Mouse (Mus musculus) common myeloid progenitor, adult 5-6 weeks (primary cell): Measurements from ENCODE around the gene Scgb1a1. TPM values are rescaled to one million over a fixed set of nuclear protein-coding genes. Genes with fewer than 3 reads are reported as not detected.
A peak's percentile ranks its signal among the peaks of the same experiment; 100 is the strongest.

Source experiments
- ATAC-seq: replicated peaks from 2 replicates; pipeline ENCODE4 v1.8.0; 2016; ENCODE audit warnings: low read depth, mild to moderate bottlenecking, moderate TSS enrichment, inconsistent platforms; ENCODE audit not compliant: poor library complexity, severe bottlenecking
- total RNA-seq: library from RNA; stranded (forward); fragments of 200-1000, 187-1606 nt; gene quantifications from 2 replicates; pipeline ENCODE4 v1.2.3, GENCODE M21; 2017

Scgb1a1 gene
- total RNA-seq, 1 experiment from 2014 or later: not detected

DNA sequence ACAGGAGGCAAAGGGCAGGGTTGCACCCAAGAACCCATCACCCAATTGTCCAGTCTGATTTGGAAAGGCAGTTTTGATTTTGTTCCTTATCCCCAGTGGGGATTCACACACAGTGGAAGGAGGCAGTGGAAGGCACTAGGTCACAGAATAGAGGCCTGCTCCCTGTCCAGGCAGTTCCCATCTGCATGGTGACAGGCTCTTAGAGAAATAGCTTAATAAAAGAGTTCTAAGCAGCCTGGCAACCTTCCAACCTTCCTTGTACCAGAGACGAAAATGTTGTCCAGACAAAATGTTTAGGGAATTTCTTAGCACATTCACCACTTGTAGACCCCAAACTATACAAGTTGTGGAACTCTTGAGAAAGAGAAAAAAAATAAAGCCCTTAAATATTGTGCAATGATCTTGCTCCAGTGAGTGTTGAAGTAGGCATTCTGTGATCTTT lies 39.8 kb downstream of the Scgb1a1 start:
- no peak for ATAC-seq

GRCm38 (mm10) chr19:9047207-9047945 lies 40.4 kb downstream of the Scgb1a1 start:
- no peak for ATAC-seq

DNA sequence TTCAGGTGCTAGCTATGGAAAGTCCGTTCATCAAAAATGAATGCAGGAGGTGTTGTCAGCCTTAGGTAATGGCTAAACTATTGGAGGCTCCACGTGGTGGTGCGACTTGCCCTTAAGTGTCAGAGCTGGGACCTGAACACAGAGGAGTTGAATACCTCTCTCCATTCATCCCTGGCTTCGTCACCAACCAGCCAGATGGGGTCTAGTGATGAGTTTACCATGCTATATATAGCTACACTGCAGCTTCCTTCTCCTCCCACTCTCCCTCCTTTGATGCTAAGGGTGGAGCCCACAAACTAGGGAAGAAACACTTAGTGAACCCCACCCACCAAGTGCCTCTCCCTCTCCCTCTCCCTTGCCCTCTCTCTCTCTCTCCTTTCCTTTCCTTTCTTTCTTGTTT lies 43.5 kb downstream of the Scgb1a1 start:
- peak; percentile 56 for ATAC-seq

- ATAC-seq: no peak
Measured at GRCm38 (mm10) chr19:9043123-9043522, 44.6 kb downstream of the Scgb1a1 start.

DNA sequence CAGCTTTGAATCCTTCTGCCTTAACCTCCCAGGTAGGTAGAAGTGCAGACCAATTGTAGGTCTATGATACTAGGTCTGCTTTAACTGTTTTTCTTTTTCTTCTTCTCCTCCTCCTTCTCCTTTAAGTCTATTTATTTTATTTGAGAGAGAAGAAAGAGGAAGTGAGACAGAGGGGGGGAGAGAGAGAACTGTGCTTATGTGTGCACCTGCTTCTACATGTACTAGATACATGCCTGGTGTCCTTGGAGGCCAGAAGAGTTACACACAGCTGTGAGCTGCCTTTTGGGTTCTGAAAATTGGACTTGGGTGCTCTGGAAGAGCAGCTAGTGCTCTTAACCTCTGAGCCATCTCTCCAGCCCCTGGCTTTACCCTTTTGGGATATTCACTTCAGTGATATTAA lies 46.7 kb downstream of the Scgb1a1 start:
- peak; percentile 79 for ATAC-seq

DNA sequence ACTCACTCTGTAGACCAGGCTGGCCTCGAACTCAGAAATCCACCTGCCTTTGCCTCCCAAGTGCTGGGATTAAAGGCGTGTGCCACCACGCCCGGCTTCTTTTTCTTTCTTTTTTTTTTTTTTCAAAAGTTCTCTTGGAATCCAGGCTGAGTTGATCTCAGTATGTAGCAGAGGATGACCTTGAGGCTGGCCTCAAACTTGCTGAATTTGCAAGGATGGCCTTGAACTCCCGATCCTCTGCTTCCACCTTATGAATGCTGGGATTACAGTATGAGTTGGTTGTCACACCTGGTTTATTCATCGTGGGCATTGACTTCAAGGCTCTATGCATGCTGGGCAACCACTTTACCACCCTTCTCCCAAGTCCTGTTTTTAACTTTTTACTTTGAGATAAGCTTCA lies 47.1 kb downstream of the Scgb1a1 start:
- no peak for ATAC-seq

DNA sequence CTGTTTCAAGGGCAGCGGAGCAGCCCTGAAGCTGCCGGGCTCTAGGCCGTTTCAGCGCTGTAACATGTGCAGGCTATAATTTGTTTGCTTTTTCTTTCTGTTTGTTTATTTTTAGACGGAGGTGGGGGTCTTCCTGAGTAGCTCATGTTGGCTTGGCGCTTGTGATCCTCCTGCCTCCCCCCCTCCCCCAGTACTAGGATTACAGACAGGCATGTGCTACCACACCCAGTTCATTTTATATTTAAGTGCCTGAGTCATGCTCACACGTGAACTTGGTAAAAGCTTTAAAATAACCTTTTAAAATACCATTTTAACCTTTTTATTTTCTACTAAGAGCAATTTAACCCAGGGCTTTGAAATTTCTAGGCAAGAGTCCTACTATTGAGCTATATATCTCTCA lies 47.8 kb downstream of the Scgb1a1 start:
- ATAC-seq: no peak

DNA sequence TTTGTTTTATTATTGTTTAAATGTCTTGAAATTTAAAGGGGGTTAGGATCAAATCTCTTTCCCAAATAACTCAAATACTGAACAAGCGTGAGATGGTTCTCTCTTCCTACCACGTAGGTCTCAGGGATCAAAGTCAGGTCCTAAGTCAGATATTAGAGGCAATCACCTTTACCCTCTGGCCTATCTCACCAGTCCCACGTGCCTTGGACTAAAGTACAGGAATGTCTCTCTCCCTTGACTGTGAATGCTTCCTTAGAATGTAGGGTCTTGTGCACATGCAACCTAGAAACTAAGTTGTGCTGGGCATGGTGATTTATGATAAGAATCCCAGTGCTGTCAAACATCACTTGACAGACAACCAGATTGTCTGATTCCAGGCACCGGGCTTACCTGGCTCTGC lies 48.5 kb downstream of the Scgb1a1 start:
- no peak for ATAC-seq

- 0 out of 2 replicates have a peak, but pooled peaks have one; percentile 6 for ATAC-seq
Measured at GRCm38 (mm10) chr19:9038136-9038535, 49.6 kb downstream of the Scgb1a1 start.

GRCm38 (mm10) chr19:9035101-9035500 lies 52.7 kb downstream of the Scgb1a1 start:
- ATAC-seq: no peak

GRCm38 (mm10) chr19:9034480-9034879 lies 53.3 kb downstream of the Scgb1a1 start:
- ATAC-seq: no peak

Other genes with a start within 250 kb of the Scgb1a1 start
- gene Gng3, start 248.8 kb downstream of the Scgb1a1 start, total RNA-seq: not detected in 2 replicates
- 0.73 TPM in 1 of 2 replicates, not detected in the other for gene Lrrn4cl, start 237.2 kb downstream of the Scgb1a1 start, total RNA-seq
- gene Ubxn1, start 216.5 kb downstream of the Scgb1a1 start, total RNA-seq: 176 and 210 TPM in 2 replicates
- 110 and 122 TPM in 2 replicates for gene Uqcc3, start 207.0 kb downstream of the Scgb1a1 start, total RNA-seq
- gene Lbhd1, start 204.2 kb downstream of the Scgb1a1 start, total RNA-seq: 7.7 and 35.4 TPM in 2 replicates
- gene Gm49403, start 204.0 kb downstream of the Scgb1a1 start, total RNA-seq: not detected in 2 replicates
- 53.0 and 62.6 TPM in 2 replicates for gene 1810009A15Rik, start 199.1 kb downstream of the Scgb1a1 start, total RNA-seq
- not detected in 2 replicates for gene Gm49416, start 199.0 kb downstream of the Scgb1a1 start, total RNA-seq
- 10.5 and 18.5 TPM in 2 replicates for gene Ints5, start 195.0 kb downstream of the Scgb1a1 start, total RNA-seq
- gene Ganab, start 189.9 kb downstream of the Scgb1a1 start, total RNA-seq: 63.4 and 73.1 TPM in 2 replicates
- gene B3gat3, start 167.6 kb downstream of the Scgb1a1 start, total RNA-seq: 17.5 and 18.6 TPM in 2 replicates
- 2.0 and 3.2 TPM in 2 replicates for gene Rom1, start 158.6 kb downstream of the Scgb1a1 start, total RNA-seq
- gene Eml3, start 158.4 kb downstream of the Scgb1a1 start, total RNA-seq: 22.9 and 41.2 TPM in 2 replicates
- 151 and 180 TPM in 2 replicates for gene Mta2, start 146.1 kb downstream of the Scgb1a1 start, total RNA-seq
- gene Tut1, start 134.1 kb downstream of the Scgb1a1 start, total RNA-seq: 19.9 and 25.9 TPM in 2 replicates
- gene Eef1g, start 120.9 kb downstream of the Scgb1a1 start, total RNA-seq: 721 and 789 TPM in 2 replicates
- 14.1 and 14.9 TPM in 2 replicates for gene Ahnak, start 98.7 kb downstream of the Scgb1a1 start, total RNA-seq
- 28.4 and 32.6 TPM in 2 replicates for gene Asrgl1, start 47.7 kb upstream of the Scgb1a1 start, total RNA-seq